Mouse (Mus musculus) neural tube, embryonic 14.5 days (tissue): ENCODE measurements around the gene Tenm2. TPM values are rescaled to one million over a fixed set of nuclear protein-coding genes. Genes with fewer than 3 reads are reported as not detected.

ENCODE experiments used
- ATAC-seq: fragments of 200-750 bp; cut with Nextera tagmentation; 2 replicates; pipeline ENCODE4 v1.8.0; 2017; ENCODE audit warnings: low read depth, mild to moderate bottlenecking, moderate TSS enrichment, moderate library complexity
- H3K27ac ChIP-seq: fragments of 300-500 bp; sonication (generic); 2 replicates; pipeline ENCODE4 v1.5.1; 2014; ENCODE audit warnings: low read depth, mild to moderate bottlenecking, control low read depth, low read length, moderate library complexity, mixed read lengths
- H3K27me3 ChIP-seq: fragments of 300-500 bp; sonication (generic); 2 replicates; pipeline ENCODE4 v1.6.1; 2014; ENCODE audit warnings: low read length; ENCODE audit not compliant: control insufficient read depth, insufficient read depth
- H3K36me3 ChIP-seq: fragments of 300-500 bp; sonication (generic); 2 replicates; pipeline ENCODE4 v1.6.1; 2014; ENCODE audit warnings: low read length, mixed read lengths; ENCODE audit not compliant: control insufficient read depth, insufficient read depth
- H3K4me1 ChIP-seq: fragments of 300-500 bp; sonication (generic); 2 replicates; pipeline ENCODE4 v1.6.1; 2014; ENCODE audit warnings: low read length; ENCODE audit not compliant: control insufficient read depth, insufficient read depth
- H3K4me2 ChIP-seq: fragments of 300-500 bp; sonication (generic); 2 replicates; pipeline ENCODE4 v1.6.1; 2014; ENCODE audit warnings: mild to moderate bottlenecking, low read depth, low read length, control low read depth
- H3K4me3 ChIP-seq: fragments of 300-500 bp; sonication (generic); 2 replicates; pipeline ENCODE4 v1.5.1; 2014; ENCODE audit warnings: low read depth, low read length, control low read depth, mixed read lengths
- H3K9ac ChIP-seq: fragments of 300-500 bp; sonication (generic); replicated peaks from 2 replicates; pipeline ENCODE4 v1.6.1; 2014; ENCODE audit warnings: low read depth, mild to moderate bottlenecking, control low read depth, low read length, mixed read lengths
- H3K9me3 ChIP-seq: fragments of 300-500 bp; sonication (generic); 2 replicates; pipeline ENCODE4 v1.6.1; 2016; ENCODE audit warnings: low read length; ENCODE audit not compliant: control insufficient read depth
- WGBS: fragments of 180-500 bp; shearing (Covaris S2); extraction: QIAGEN DNeasy Blood & Tissue Kit; methylation state at CpG from one replicate; pipeline ENCODE4 v1.1.7; 2014; 5-methylcytosine and 5-hydroxymethylcytosine counted together
- polyA plus RNA-seq: library from polyadenylated mRNA; unstranded; fragments of >200 nt; fragmentation: Nextera tagmentation; extraction: Ambion mirVana; gene quantifications from 2 replicates; pipeline ENCODE4 v1.2.1, GENCODE M21; 2014

Gene Tenm2
- polyA plus RNA-seq, 1 experiment from 2014 or later: 32.2 TPM

DNA sequence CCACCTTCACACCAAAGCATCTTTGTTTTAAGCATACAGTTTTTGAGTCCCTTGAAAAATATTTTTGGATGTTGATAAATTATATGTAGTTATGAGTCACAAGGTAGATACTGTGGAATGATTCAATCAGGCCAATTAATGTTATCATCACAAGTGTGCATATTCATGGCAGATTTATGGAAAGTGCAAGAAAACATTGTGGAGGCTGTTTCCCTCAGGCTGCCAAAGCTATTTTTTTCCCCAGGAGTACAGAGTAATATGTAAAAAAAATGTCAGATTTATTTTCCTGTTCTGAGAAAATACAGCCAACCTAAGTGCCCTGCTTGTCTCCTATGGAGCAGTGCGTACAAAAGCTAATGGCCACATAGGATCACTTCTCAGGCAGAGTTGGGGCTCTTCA, 882.5 kb downstream of the Tenm2 start:
- 82% methylated on average over 1 of the region's 1 CpGs for WGBS
- H3K27ac ChIP-seq: no peak overlapping the region
- H3K36me3 ChIP-seq: no peaks in the 10 kb centered on the region
- no peak overlapping the region for H3K9ac ChIP-seq
- no peaks in the 10 kb centered on the region for H3K27me3 ChIP-seq
- no peak for ATAC-seq
- no peaks in the 10 kb centered on the region for H3K9me3 ChIP-seq
- no peak overlapping the region for H3K4me3 ChIP-seq
- H3K4me2 ChIP-seq: no peak overlapping the region
- no peaks in the 10 kb centered on the region for H3K4me1 ChIP-seq

DNA sequence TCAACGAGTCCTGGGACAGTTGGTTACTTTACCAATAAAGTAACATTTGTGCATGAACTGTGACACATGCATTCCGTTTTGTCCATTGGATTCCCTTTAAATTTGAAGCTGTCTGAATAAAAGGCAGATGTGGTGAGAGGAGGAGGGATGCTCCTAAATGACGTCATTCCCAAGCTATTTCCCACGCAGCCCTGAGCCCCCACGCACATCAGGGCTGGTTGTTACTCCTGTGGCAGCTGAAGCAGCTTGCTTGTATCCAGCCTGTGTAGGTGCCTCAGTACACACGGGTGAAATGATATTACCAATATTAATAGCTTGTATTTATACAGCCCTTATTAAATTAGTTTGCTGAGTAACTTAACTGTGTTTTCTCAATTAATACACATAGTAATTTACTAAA, 884.0 kb downstream of the Tenm2 start:
- Histone ChIP-seq H3K4me1 (no peaks in the 10 kb centered on the region), H3K9ac (no peak overlapping the region), H3K27ac (no peak overlapping the region), H3K27me3 (no peaks in the 10 kb centered on the region), H3K9me3 (no peaks in the 10 kb centered on the region), H3K36me3 (no peaks in the 10 kb centered on the region), H3K4me2 (no peak overlapping the region), H3K4me3 (no peak overlapping the region)
- WGBS: 55% methylated on average over 6 of the region's 6 CpGs
- no peak for ATAC-seq

DNA sequence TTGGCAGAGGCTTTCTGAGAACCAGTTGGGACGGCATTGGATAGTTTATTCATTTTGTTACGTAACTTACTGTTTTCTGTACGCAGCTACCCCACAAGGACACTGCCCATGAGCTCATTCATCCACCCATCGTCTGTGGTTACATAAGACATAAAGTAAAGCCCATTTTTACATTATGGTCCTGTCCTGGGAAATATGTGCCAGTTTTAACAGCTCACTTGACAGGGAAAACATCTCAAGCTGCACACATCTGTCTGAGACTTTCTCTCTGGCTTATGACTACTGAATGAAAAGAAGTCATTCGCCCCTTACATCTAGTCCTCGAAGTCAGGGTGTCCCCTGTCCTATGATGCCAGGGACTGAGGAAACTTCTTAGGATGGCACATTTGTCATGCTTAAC, 884.4 kb downstream of the Tenm2 start:
- Histone ChIP-seq H3K27me3 (no peaks in the 10 kb centered on the region), H3K9me3 (no peaks in the 10 kb centered on the region), H3K4me2 (no peak overlapping the region), H3K9ac (no peak overlapping the region), H3K4me3 (no peak overlapping the region), H3K4me1 (no peaks in the 10 kb centered on the region), H3K36me3 (no peaks in the 10 kb centered on the region), H3K27ac (no peak overlapping the region)
- WGBS: 87% methylated on average over 6 of the region's 6 CpGs
- ATAC-seq: no peak

DNA sequence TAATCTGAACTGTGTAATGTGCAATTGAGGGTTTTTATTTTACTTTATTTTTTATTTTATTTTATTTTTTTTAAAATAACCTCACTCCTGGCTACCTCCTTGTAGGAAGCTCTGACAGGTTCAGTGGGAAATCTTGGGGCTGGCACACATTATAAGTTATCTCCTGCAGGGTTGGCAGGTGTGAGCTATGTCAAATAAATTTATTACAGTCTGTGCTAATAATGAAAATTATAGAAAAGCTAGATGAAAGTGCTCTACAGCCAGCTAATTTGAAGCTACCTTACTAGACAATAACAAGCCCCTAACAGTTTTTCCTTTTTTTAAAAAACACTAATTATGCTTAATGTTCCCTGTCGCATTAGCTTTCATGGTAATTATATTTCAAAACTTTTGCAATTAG, 885.5 kb downstream of the Tenm2 start:
- Histone ChIP-seq H3K27ac (no peak overlapping the region), H3K36me3 (no peaks in the 10 kb centered on the region), H3K9me3 (no peaks in the 10 kb centered on the region), H3K4me1 (no peaks in the 10 kb centered on the region), H3K4me2 (no peak overlapping the region), H3K9ac (no peak overlapping the region), H3K4me3 (no peak overlapping the region), H3K27me3 (no peaks in the 10 kb centered on the region)
- WGBS: 62% methylated on average over 1 of the region's 1 CpGs
- ATAC-seq: no peak

DNA sequence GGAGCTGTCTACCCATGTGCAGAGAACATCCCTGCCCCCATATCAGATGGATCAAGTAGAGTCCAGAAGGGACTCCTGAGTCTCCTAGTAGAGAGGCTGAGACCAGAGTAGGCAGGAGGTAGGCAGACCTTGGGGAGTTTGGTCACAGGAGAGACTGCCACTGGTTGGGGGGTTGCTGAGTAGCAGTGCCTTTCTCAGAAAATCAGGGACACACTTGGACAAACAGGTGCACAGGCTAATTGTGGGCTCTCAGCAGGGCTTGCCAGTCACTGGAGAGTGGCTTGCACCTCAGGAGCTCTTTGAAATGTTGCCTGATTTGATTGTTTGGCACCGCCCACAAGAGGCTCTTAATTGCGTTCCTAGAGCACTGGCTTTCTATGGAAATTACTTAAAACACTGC, 885.9 kb downstream of the Tenm2 start:
- no peak for ATAC-seq
- H3K27ac ChIP-seq: no peak overlapping the region
- 21% methylated on average over 2 of the region's 2 CpGs for WGBS
- H3K9me3 ChIP-seq: no peaks in the 10 kb centered on the region
- no peak overlapping the region for H3K9ac ChIP-seq
- no peaks in the 10 kb centered on the region for H3K27me3 ChIP-seq
- H3K4me2 ChIP-seq: no peak overlapping the region
- H3K36me3 ChIP-seq: no peaks in the 10 kb centered on the region
- H3K4me1 ChIP-seq: no peaks in the 10 kb centered on the region
- H3K4me3 ChIP-seq: no peak overlapping the region

DNA sequence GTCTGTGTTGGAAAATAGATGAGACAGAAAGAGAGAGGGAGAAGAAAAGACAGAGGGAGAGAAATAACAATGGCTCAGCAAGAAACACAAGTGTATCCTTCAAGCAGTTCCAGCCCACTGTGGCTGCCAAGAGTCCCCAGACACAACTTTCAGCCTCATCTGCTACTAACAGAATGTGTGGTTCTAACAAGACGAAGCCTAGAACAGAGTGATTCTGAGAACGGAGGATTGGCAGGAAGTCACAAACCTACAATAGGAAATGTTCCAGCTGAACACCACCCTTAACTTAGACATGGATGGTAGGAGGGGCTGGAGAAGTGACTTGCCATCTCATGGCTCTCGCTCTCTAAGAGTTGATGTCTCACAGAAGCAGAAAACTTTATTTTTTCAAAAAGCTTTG, 894.0 kb downstream of the Tenm2 start:
- no peak overlapping the region for H3K4me2 ChIP-seq
- ATAC-seq: no peak
- no peaks in the 10 kb centered on the region for H3K4me1 ChIP-seq
- no peaks in the 10 kb centered on the region for H3K27me3 ChIP-seq
- no peaks in the 10 kb centered on the region for H3K9me3 ChIP-seq
- 88% methylated on average over 3 of the region's 3 CpGs for WGBS
- H3K4me3 ChIP-seq: no peak overlapping the region
- no peak overlapping the region for H3K27ac ChIP-seq
- no peaks in the 10 kb centered on the region for H3K36me3 ChIP-seq
- no peak overlapping the region for H3K9ac ChIP-seq

DNA sequence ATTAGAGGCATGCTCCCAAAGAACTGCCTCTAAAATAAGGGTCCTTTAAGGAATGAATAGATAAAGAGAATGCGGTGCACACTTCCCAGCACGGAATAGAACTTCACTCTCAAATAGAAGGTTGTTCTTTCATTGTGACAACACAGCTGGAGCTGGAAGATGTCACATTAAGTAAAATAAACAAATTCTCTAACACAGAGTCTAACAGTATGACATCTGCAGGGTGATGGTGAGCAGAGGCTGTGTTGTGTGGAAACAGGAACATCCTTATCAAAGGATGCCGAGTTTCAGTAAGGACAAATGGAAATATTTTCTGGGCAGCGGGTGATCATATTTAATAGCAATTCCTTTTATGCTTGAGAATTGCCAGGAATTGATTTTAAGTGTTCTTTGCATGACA, 897.3 kb downstream of the Tenm2 start:
- Histone ChIP-seq H3K27me3 (no peaks in the 10 kb centered on the region), H3K4me1 (no peaks in the 10 kb centered on the region), H3K36me3 (no peaks in the 10 kb centered on the region), H3K27ac (no peak overlapping the region), H3K4me3 (no peak overlapping the region), H3K9me3 (no peaks in the 10 kb centered on the region), H3K9ac (no peak overlapping the region), H3K4me2 (no peak overlapping the region)
- 75% methylated on average over 4 of the region's 4 CpGs for WGBS
- no peak for ATAC-seq

DNA sequence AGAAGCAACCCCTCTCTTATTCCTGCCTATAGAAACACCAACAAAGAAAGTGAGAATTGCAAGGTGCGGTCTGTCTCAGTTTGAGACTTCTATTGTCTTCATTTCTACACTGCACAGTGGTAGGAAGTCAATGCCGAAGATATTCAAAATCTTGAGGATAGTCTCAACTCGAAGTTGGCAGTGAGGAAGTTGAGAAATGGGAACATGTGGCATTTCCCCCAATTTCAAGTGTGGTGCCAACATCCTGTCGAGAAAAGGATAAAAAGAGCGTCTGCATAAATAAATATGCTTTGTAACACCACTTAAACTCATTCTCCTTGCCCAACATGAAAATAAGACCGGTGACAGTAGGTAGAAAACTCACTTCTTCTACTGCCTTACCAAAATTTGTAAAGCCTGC, 898.7 kb downstream of the Tenm2 start:
- Histone ChIP-seq H3K4me3 (no peak overlapping the region), H3K9me3 (no peaks in the 10 kb centered on the region), H3K36me3 (no peaks in the 10 kb centered on the region), H3K27me3 (no peaks in the 10 kb centered on the region), H3K27ac (no peak overlapping the region), H3K4me1 (peaks cover 4% of the 10 kb centered on the region), H3K9ac (no peak overlapping the region), H3K4me2 (no peak overlapping the region)
- no peak for ATAC-seq
- 89% methylated on average over 6 of the region's 6 CpGs for WGBS

DNA sequence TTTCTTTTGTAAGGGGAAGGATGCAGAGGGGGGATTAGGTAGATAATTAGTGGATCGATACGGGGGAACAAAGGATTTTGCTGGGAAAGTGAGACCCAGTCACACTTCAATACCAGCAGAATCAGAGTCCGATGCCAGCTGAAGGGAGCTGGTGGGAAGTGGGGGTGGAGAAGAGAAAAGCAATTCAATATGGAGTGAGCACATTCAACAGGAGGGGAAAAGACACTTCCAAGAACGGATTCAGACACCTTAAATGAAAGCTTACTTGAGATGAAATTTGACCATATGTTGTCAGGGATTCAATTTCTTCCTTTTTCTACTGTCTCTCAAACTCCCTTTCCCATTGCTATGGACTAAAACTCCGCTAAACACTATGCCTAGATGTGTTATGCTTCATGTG, 900.6 kb downstream of the Tenm2 start:
- ATAC-seq: no peak
- WGBS: 78% methylated on average over 5 of the region's 5 CpGs
- Histone ChIP-seq H3K36me3 (no peaks in the 10 kb centered on the region), H3K9ac (no peak overlapping the region), H3K9me3 (no peaks in the 10 kb centered on the region), H3K4me1 (peaks cover 9% of the 10 kb centered on the region), H3K27ac (no peak overlapping the region), H3K27me3 (no peaks in the 10 kb centered on the region), H3K4me3 (no peak overlapping the region), H3K4me2 (no peak overlapping the region)
